Mouse (Mus musculus): ENCODE results near the gene Cfap46. TPM values are rescaled to one million over a fixed set of nuclear protein-coding genes. Genes with fewer than 3 reads are reported as not detected.

The Cfap46 gene
- polyA plus RNA-seq, 1 experiment from 2014 or later, result 2.7 TPM

DNA sequence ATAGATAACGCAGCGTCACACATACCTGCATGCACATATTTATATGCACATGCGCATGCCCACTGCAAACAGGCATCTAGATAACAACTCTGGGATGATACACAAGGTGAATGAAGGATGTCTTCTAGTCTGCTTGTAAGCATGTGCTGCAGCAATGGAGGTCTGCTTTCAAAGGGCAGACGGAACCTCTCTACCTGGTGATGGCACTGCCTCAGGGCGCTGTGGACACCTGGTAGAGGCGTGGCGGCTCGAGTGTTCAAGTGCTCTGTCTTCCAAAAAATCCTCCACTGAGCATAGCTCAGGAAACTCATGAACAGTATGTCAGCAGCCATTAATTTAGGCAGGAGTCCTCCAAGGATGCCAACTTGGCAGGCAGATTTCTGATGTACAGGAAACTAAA lies 22.2 kb upstream of the Cfap46 start:
- WGBS, result 88% methylated on average over 8 of the region's 8 CpGs
- H3K4me2 ChIP-seq (ENCODE audit: low read depth, low read length), result no peak overlapping the region
- H3K4me3 ChIP-seq (ENCODE audit: low read length), result no peak overlapping the region
- H3K9ac ChIP-seq (ENCODE audit: low read length), result no peak overlapping the region
- ATAC-seq (ENCODE audit: low read depth), result no peak
- no peaks in the 10 kb centered on the region for H3K9me3 ChIP-seq (ENCODE audit: control insufficient read depth, low read length)
- no peak overlapping the region for H3K27ac ChIP-seq (ENCODE audit: low read length)
- no peaks in the 10 kb centered on the region for H3K4me1 ChIP-seq (replicated peaks; ENCODE audit: control insufficient read depth, insufficient read depth, low read length)
- H3K36me3 ChIP-seq (ENCODE audit: control insufficient read depth, insufficient read depth, low read length), result no peaks in the 10 kb centered on the region
- no peaks in the 10 kb centered on the region for H3K27me3 ChIP-seq (ENCODE audit: control insufficient read depth, insufficient read depth, low read depth, low read length)

- 55% methylated on average over 4 of the region's 4 CpGs for WGBS
- H3K27me3 ChIP-seq (ENCODE audit: control insufficient read depth, insufficient read depth, low read depth, low read length), result no peaks in the 10 kb centered on the region
- no peak overlapping the region for H3K4me2 ChIP-seq (ENCODE audit: low read depth, low read length)
- no peak overlapping the region for H3K4me3 ChIP-seq (ENCODE audit: low read length)
- H3K4me1 ChIP-seq (replicated peaks; ENCODE audit: control insufficient read depth, insufficient read depth, low read length), result no peaks in the 10 kb centered on the region
- H3K27ac ChIP-seq (ENCODE audit: low read length), result no peak overlapping the region
- no peak overlapping the region for H3K9ac ChIP-seq (ENCODE audit: low read length)
- H3K9me3 ChIP-seq (ENCODE audit: control insufficient read depth, low read length), result no peaks in the 10 kb centered on the region
- H3K36me3 ChIP-seq (ENCODE audit: control insufficient read depth, insufficient read depth, low read length), result no peaks in the 10 kb centered on the region
- ATAC-seq (ENCODE audit: low read depth), result no peak
Measured at GRCm38 (mm10) chr7:139705081-139705480, 21.5 kb upstream of the Cfap46 start.

- no peaks in the 10 kb centered on the region for H3K36me3 ChIP-seq (ENCODE audit: control insufficient read depth, insufficient read depth, low read length)
- no peaks in the 10 kb centered on the region for H3K9me3 ChIP-seq (ENCODE audit: control insufficient read depth, low read length)
- H3K4me3 ChIP-seq (ENCODE audit: low read length), result no peak overlapping the region
- 2% methylated on average over 2 of the region's 2 CpGs for WGBS
- H3K4me1 ChIP-seq (replicated peaks; ENCODE audit: control insufficient read depth, insufficient read depth, low read length), result no peaks in the 10 kb centered on the region
- no peak overlapping the region for H3K9ac ChIP-seq (ENCODE audit: low read length)
- ATAC-seq (ENCODE audit: low read depth), result no peak
- H3K27ac ChIP-seq (ENCODE audit: low read length), result no peak overlapping the region
- H3K4me2 ChIP-seq (ENCODE audit: low read depth, low read length), result no peak overlapping the region
- no peaks in the 10 kb centered on the region for H3K27me3 ChIP-seq (ENCODE audit: control insufficient read depth, insufficient read depth, low read depth, low read length)
Measured at GRCm38 (mm10) chr7:139703826-139704199, 20.2 kb upstream of the Cfap46 start.

DNA sequence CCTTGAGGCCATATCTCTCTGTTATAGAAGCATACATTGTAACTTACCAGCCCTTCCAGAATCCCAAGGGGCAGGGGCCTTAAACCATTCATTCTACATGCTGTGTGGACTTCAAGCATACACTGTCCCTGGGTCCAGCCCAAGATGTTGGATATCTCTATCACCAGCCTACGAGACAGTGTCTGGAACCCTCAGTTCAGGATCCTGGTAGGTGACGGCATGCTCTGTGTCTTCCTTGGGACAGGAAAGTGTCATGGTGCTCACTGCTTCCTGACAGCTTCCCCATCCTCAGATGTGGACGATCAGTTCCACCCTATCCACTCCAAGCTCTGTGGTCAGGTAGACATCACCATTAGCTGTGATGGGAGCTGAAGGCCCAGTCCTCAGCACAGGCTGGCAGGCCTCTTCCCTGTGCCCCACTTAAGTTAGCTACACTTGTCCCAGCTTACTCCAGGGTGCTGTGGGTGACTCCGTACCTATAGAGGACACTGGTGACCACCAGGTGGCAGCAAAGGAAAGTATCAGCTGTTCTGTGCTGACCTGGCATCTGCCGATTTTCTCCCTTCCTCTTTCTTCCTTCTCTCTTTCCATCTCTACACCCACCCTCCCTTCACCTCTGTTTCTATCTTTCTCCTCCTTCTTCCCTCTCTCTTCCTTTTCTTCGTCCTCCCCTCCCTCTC lies 19.7 kb upstream of the Cfap46 start:
- H3K36me3 ChIP-seq (ENCODE audit: control insufficient read depth, insufficient read depth, low read length), result no peaks in the 10 kb centered on the region
- 29% methylated on average over 6 of the region's 6 CpGs for WGBS
- no peak overlapping the region for H3K9ac ChIP-seq (ENCODE audit: low read length)
- H3K4me1 ChIP-seq (replicated peaks; ENCODE audit: control insufficient read depth, insufficient read depth, low read length), result no peaks in the 10 kb centered on the region
- no peaks in the 10 kb centered on the region for H3K9me3 ChIP-seq (ENCODE audit: control insufficient read depth, low read length)
- no peak overlapping the region for H3K27ac ChIP-seq (ENCODE audit: low read length)
- no peak overlapping the region for H3K4me2 ChIP-seq (ENCODE audit: low read depth, low read length)
- no peaks in the 10 kb centered on the region for H3K27me3 ChIP-seq (ENCODE audit: control insufficient read depth, insufficient read depth, low read depth, low read length)
- H3K4me3 ChIP-seq (ENCODE audit: low read length), result no peak overlapping the region
- ATAC-seq (ENCODE audit: low read depth), result peak; percentile 78; the same call in 1 of the 2 replicates

DNA sequence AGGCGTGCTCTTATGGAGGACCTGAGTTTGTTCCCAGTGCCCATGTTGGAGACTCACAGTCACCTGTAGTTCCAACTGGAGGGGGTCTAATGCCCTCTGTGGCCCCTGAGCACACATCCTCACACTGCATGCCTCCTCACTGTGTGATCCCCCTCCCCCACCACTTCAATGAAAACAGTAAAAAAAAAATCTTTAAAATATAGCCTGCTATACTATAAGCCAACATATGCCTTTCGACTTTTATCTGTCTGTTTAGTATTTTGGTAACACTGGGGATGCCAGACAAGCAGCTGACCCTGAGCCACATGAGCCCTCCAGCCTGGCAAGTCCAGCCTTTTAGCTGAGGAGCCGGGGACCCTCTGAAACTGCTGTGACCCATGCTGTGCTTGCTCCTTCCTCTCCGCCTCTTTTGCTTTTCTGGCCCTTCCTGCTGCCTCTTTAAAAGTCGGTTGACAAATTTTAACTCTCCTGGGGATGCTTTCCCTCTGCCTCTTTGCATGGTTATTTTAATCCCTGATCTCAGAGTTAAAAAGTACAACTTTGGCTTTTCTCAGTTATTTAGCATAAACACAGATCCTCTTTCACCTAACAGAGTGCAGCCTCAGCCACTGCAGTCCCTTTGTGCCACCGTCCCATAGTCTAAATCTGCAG lies 18.2 kb upstream of the Cfap46 start:
- H3K27ac ChIP-seq (ENCODE audit: low read length), result no peak overlapping the region
- H3K4me1 ChIP-seq (replicated peaks; ENCODE audit: control insufficient read depth, insufficient read depth, low read length), result no peaks in the 10 kb centered on the region
- H3K4me2 ChIP-seq (ENCODE audit: low read depth, low read length), result no peak overlapping the region
- H3K4me3 ChIP-seq (ENCODE audit: low read length), result no peak overlapping the region
- no peaks in the 10 kb centered on the region for H3K9me3 ChIP-seq (ENCODE audit: control insufficient read depth, low read length)
- H3K9ac ChIP-seq (ENCODE audit: low read length), result no peak overlapping the region
- H3K27me3 ChIP-seq (ENCODE audit: control insufficient read depth, insufficient read depth, low read depth, low read length), result no peaks in the 10 kb centered on the region
- no peak for ATAC-seq (ENCODE audit: low read depth)
- WGBS, result 30% methylated on average over 6 of the region's 6 CpGs
- H3K36me3 ChIP-seq (ENCODE audit: control insufficient read depth, insufficient read depth, low read length), result no peaks in the 10 kb centered on the region

DNA sequence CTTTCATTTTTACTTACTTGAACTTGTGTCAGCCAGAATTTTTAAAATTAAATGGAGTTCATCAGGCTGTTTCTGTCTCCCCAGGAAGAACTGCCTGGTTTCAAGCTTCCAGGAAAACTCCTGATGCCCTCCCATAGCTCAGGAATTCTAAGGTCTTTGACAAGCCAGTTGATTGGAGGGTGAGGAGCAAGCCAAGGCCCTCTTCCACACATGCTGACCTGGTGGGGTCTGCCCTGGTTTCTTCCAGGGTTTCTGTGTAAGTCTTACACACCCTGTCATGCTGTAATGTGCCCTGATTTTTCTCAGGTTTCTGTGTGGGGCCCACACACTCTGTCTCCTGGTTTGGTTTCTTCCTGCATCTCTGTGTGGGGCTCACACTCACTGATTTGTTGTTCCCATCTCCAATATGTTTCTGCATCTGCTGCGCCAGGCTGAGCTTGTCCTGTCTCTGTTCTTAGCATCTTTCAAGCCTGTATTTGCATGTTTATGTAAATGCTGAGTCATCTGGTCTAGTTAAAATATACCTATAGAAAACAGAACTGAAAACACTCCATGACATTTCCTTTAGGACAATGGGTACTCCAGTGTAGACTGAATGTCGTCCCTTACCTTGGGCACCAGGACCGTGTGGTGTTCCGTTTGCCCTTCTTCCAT lies 9.2 kb upstream of the Cfap46 start:
- no peak overlapping the region for H3K9ac ChIP-seq (ENCODE audit: low read length)
- H3K4me3 ChIP-seq (ENCODE audit: low read length), result no peak overlapping the region
- ATAC-seq (ENCODE audit: low read depth), result no peak
- H3K4me2 ChIP-seq (ENCODE audit: low read depth, low read length), result no peak overlapping the region
- H3K27me3 ChIP-seq (ENCODE audit: control insufficient read depth, insufficient read depth, low read depth, low read length), result no peaks in the 10 kb centered on the region
- 90% methylated on average over 4 of the region's 4 CpGs for WGBS
- no peaks in the 10 kb centered on the region for H3K4me1 ChIP-seq (replicated peaks; ENCODE audit: control insufficient read depth, insufficient read depth, low read length)
- H3K9me3 ChIP-seq (ENCODE audit: control insufficient read depth, low read length), result no peaks in the 10 kb centered on the region
- H3K27ac ChIP-seq (ENCODE audit: low read length), result no peak overlapping the region
- H3K36me3 ChIP-seq (ENCODE audit: control insufficient read depth, insufficient read depth, low read length), result no peaks in the 10 kb centered on the region

- Histone ChIP-seq H3K27me3 (ENCODE audit: control insufficient read depth, insufficient read depth, low read depth, low read length) (no peaks in the 10 kb centered on the region), H3K36me3 (ENCODE audit: control insufficient read depth, insufficient read depth, low read length) (no peaks in the 10 kb centered on the region), H3K9me3 (ENCODE audit: control insufficient read depth, low read length) (no peaks in the 10 kb centered on the region), H3K4me2 (ENCODE audit: low read depth, low read length) (no peak overlapping the region), H3K9ac (ENCODE audit: low read length) (no peak overlapping the region), H3K27ac (ENCODE audit: low read length) (no peak overlapping the region), H3K4me1 (replicated peaks; ENCODE audit: control insufficient read depth, insufficient read depth, low read length) (no peaks in the 10 kb centered on the region), H3K4me3 (ENCODE audit: low read length) (no peak overlapping the region)
- ATAC-seq (ENCODE audit: low read depth), result no peak
- WGBS, result 62% methylated on average over 11 of the region's 11 CpGs
Measured at GRCm38 (mm10) chr7:139692211-139692610, 8.6 kb upstream of the Cfap46 start.

DNA sequence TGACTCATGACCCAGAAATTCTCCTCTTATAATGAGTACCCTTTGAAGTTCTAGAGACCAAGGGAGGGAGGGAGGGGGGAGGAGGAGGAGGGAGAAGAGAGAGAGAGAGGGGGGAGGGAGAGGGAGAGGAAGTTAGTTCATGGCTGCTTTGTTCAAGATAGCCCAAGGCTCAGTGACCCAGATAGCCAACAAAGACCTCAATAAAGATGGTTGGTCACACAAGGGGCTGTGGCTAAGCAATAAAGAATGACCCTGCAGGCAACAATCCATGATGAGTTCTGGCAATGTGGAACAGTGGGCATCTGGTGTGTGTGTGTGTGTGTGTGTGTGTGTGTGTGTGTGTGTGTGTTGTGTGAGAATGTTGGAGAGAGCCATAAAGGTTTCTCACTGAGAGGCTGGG lies 1.7 kb upstream of the Cfap46 start:
- ATAC-seq (ENCODE audit: low read depth), result no peak
- H3K9me3 ChIP-seq (ENCODE audit: control insufficient read depth, low read length), result no peaks in the 10 kb centered on the region

GRCm38 (mm10) chr7:139684553-139684929 lies 924 bp upstream of the Cfap46 start:
- peak overlapping the region; percentile 65 for H3K4me3 ChIP-seq (ENCODE audit: low read length)
- ATAC-seq (ENCODE audit: low read depth), result peak; percentile 91
- no peaks in the 10 kb centered on the region for H3K9me3 ChIP-seq (ENCODE audit: control insufficient read depth, low read length)
- peak overlapping the region; percentile 94 for H3K4me2 ChIP-seq (ENCODE audit: low read depth, low read length)
- peak overlapping the region; percentile 63 for H3K9ac ChIP-seq (ENCODE audit: low read length)
- under 1% methylated on average over 14 of the region's 14 CpGs for WGBS
- no peaks in the 10 kb centered on the region for H3K36me3 ChIP-seq (ENCODE audit: control insufficient read depth, insufficient read depth, low read length)
- 0 out of 2 replicates have a peak, but pooled peaks cover 5% of the 10 kb centered on the region for H3K4me1 ChIP-seq (replicated peaks; ENCODE audit: control insufficient read depth, insufficient read depth, low read length)
- H3K27ac ChIP-seq (ENCODE audit: low read length), result no peak overlapping the region
- no peaks in the 10 kb centered on the region for H3K27me3 ChIP-seq (ENCODE audit: control insufficient read depth, insufficient read depth, low read depth, low read length)

More for the DNA sequence above, 1.7 kb upstream of the Cfap46 start:
- no peak overlapping the region for H3K27ac ChIP-seq (ENCODE audit: low read length)
- H3K4me2 ChIP-seq (ENCODE audit: low read depth, low read length), result no peak overlapping the region
- H3K9ac ChIP-seq (ENCODE audit: low read length), result no peak overlapping the region
- H3K27me3 ChIP-seq (ENCODE audit: control insufficient read depth, insufficient read depth, low read depth, low read length), result no peaks in the 10 kb centered on the region
- 0 out of 2 replicates have a peak, but pooled peaks cover 5% of the 10 kb centered on the region for H3K4me1 ChIP-seq (replicated peaks; ENCODE audit: control insufficient read depth, insufficient read depth, low read length)
- no peaks in the 10 kb centered on the region for H3K36me3 ChIP-seq (ENCODE audit: control insufficient read depth, insufficient read depth, low read length)
- H3K4me3 ChIP-seq (ENCODE audit: low read length), result no peak overlapping the region

Data from lung, embryonic 16.5 days (tissue).